Comparison of ENCODE assay signal across 8 mouse cellular contexts in the genomic region with DNA sequence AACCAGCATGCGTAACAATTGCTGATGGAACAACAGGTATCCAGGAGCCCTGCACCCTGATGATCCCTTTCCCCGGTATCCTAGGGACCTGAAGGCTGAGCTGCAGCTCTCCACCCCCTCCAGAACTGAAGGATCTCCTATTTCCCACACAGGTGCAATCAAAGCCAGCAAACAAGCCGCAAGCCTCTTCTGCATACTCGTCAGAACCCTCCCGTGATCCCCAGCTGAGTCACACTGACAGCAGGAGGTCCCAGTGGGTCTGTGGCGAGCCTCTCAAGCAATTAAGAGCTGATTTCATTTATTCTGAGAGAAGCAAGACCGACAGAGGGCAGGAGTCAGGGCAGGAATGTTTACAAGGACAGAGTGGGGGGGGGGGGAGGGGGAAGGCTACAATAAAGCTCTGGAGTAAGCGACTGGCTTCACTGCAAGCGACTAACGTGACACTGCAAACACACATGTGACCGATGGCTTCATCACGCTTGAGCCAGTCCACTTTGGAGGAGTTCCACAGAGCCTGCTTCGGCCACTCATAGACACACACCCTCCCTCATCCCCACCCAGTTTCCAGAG. TPM values are rescaled to one million over a fixed set of nuclear protein-coding genes. Genes with fewer than 3 reads are reported as not detected.
DNase-seq lines count a peak whose midpoint lies in the region; ATAC-seq and TF ChIP-seq lines count a peak whose summit lies in the region.

No protein-coding gene starts in this region.

- WGBS in kidney, adult 2 months, result 7% methylated on average over 13 of the region's 13 CpGs
- WGBS in lung, embryonic 15.5 days, result 10% methylated on average over 13 of the region's 13 CpGs
- 5% methylated on average over 13 of the region's 13 CpGs for WGBS in stomach, embryonic 14.5 days

- H3K4me1 ChIP-seq in kidney, adult 2 months (ENCODE audit: control insufficient read depth, insufficient read depth, low read length), result peaks cover 7% of the 10 kb centered on the region; the same call in 1 of the 2 replicates
- peaks cover 3% of the 10 kb centered on the region for H3K4me1 ChIP-seq in lung, embryonic 15.5 days
- peaks cover 5% of the 10 kb centered on the region; the same call in 1 of the 2 replicates for H3K4me1 ChIP-seq in stomach, embryonic 14.5 days (ENCODE audit: control insufficient read depth, insufficient read depth, low read length)

- no peak for TF ChIP-seq POLR2A in kidney, adult 2 months (IDR thresholded peaks at IDR 0.05; ENCODE audit: low read depth, low read length)

- no peaks in the 10 kb centered on the region for H3K36me3 ChIP-seq in kidney, adult 2 months (ENCODE audit: control insufficient read depth, insufficient read depth, low read length)
- no peaks in the 10 kb centered on the region for H3K36me3 ChIP-seq in lung, embryonic 15.5 days
- H3K36me3 ChIP-seq in stomach, embryonic 14.5 days (ENCODE audit: control insufficient read depth, insufficient read depth, low read length), result no peaks in the 10 kb centered on the region

- no peaks in the 10 kb centered on the region for H3K9me3 ChIP-seq in lung, embryonic 15.5 days
- H3K9me3 ChIP-seq in stomach, embryonic 14.5 days (ENCODE audit: control insufficient read depth, low read depth, low read length), result no peaks in the 10 kb centered on the region

- peak overlapping the region; percentile 44 for H3K4me2 ChIP-seq in lung, embryonic 15.5 days
- H3K4me2 ChIP-seq in stomach, embryonic 14.5 days (replicated peaks; ENCODE audit: low read depth, low read length), result peak overlapping the region; percentile 27; the same call in 1 of the 2 replicates

- H3K9ac ChIP-seq in lung, embryonic 15.5 days, result no peak overlapping the region
- H3K9ac ChIP-seq in stomach, embryonic 14.5 days (replicated peaks; ENCODE audit: low read depth, low read length), result no peak overlapping the region

- peak; percentile 69 for ATAC-seq in lung, embryonic 15.5 days (ENCODE audit: borderline replicate concordance, extremely low read depth, low FRiP score, low TSS enrichment)
- ATAC-seq in stomach, embryonic 14.5 days (ENCODE audit: insufficient number of reproducible peaks, insufficient read depth, low FRiP score, low read depth), result 0 out of 2 replicates have a peak, but pooled peaks have one; percentile 46
- no peak for ATAC-seq in megakaryocyte-erythroid progenitor cell, adult 5-6 weeks (replicated peaks; ENCODE audit: low FRiP score, low TSS enrichment, poor library complexity, severe bottlenecking)

- DNase-seq in urinary bladder, postnatal 14 days (ENCODE audit: low spot score), result peak; percentile 37
- DNase-seq in urinary bladder, adult 2 months (ENCODE audit: low spot score), result no peak
- DNase-seq in forelimb bud, embryonic 11.5 days (ENCODE audit: low read depth, low spot score), result peak; percentile 58
- peak; percentile 21 for DNase-seq in kidney, adult 2 months
- no peak for DNase-seq in frontal cortex, postnatal 10 days (ENCODE audit: low spot score in 2 of 2)

- H3K4me3 ChIP-seq in kidney, adult 2 months (ENCODE audit: insufficient read depth, low read depth, low read length), result no peak overlapping the region
- H3K4me3 ChIP-seq in lung, embryonic 15.5 days, result no peak overlapping the region
- H3K4me3 ChIP-seq in stomach, embryonic 14.5 days (ENCODE audit: low read depth, low read length), result no peak overlapping the region

- H3K27ac ChIP-seq in kidney, adult 2 months (ENCODE audit: insufficient read depth, low read depth, low read length), result no peak overlapping the region
- H3K27ac ChIP-seq in lung, embryonic 15.5 days, result no peak overlapping the region
- no peak overlapping the region for H3K27ac ChIP-seq in stomach, embryonic 14.5 days (ENCODE audit: low read length)

- H3K27me3 ChIP-seq in kidney, adult 2 months (replicated peaks; ENCODE audit: control insufficient read depth, insufficient read depth, low read length), result no peaks in the 10 kb centered on the region
- H3K27me3 ChIP-seq in lung, embryonic 15.5 days, result no peaks in the 10 kb centered on the region
- no peaks in the 10 kb centered on the region for H3K27me3 ChIP-seq in stomach, embryonic 14.5 days (ENCODE audit: control insufficient read depth, insufficient read depth, low read length)

- no peak for TF ChIP-seq CTCF in kidney, adult 2 months (conservative IDR thresholded peaks at IDR 0.05; ENCODE audit: insufficient read depth, insufficient read length, low read depth, low read length)

RNA-seq across cellular contexts. Expression of a gene that starts 29.1 kb away (rescaled TPM):
- polyA plus RNA-seq in urinary bladder, adult 2 months (2012; rRNA removed), result 23.3 and 30.0 TPM in 2 replicates
- polyA plus RNA-seq in kidney, adult 2 months (2012; rRNA removed), result 2.3 and 3.2 TPM in 2 replicates
- 2.3 and 4.8 TPM in 2 replicates for polyA plus RNA-seq in lung, embryonic 15.5 days (2015; fragmentation: Nextera tagmentation; extraction: Ambion mirVana)
- 9.2 and 9.7 TPM in 2 replicates for polyA plus RNA-seq in stomach, embryonic 14.5 days (2014; fragmentation: Nextera tagmentation; extraction: Ambion mirVana)
- not detected in 2 replicates for total RNA-seq in megakaryocyte-erythroid progenitor cell, adult 5-6 weeks (2014; fragmentation: Nextera tagmentation)
- total RNA-seq in megakaryocyte-erythroid progenitor cell, adult 5-6 weeks (2017), result not detected in 2 replicates

Comparison
In these comparisons a context has a peak if more than half of its experiments do, and no peak if none do; other contexts are left out.
1. DNase-seq: peak in urinary bladder, postnatal 14 days (single experiment), forelimb bud, embryonic 11.5 days (single experiment) and kidney, adult 2 months (single experiment); none in urinary bladder, adult 2 months (single experiment) and frontal cortex, postnatal 10 days (0 of 2).